Mouse (Mus musculus): Measurements from ENCODE around the gene Gabbr2.
A peak's percentile ranks its signal among the peaks of the same experiment; 100 is the strongest.
"Not testable (repeated sequence)": the region's sequence is repeated elsewhere in the genome, so short reads cannot be mapped to it uniquely, and the experiment has no call there.

The Gabbr2 gene

DNA sequence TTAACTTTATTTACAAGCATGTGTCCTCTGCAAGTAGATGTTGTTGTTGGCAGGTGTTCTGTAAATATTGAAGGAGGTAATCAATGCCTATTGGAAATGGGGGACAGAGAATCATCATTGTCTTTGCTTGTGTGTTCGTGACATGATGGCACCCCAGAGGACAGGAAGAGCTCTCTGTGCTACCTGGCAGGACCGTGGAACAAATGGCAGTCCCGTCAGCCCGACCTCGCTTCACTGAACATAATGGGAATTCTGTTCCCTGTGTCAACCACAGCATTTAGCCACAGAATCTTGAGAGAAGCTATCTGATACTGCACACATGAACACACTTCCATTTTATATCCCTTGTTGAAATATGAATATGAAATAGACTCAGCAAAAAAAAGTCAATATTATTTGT lies 332.7 kb downstream of the Gabbr2 start:
- DNase-seq (ENCODE audit: extremely low spot score, low spot score): no peak

DNA sequence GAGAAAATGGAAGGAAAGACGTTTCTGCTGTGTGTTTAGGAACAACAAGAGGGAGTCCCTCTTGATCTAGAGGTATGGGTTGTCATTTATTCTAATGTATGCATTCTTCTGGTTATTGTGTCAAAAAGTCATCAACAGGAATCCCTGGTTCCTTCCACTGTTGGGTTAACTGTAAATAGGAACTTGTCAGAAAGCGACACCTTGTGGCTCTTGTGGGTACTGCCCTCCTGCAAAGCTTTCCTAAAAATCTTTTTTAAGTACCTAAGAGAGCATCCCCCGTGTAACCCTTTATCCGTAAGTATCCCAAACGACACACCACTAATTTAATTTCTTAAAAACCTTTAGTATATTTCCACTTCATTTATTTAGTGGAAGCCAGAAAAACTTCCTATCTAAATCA lies 334.6 kb downstream of the Gabbr2 start:
- DNase-seq (ENCODE audit: extremely low spot score, low spot score): peak; percentile 69

DNA sequence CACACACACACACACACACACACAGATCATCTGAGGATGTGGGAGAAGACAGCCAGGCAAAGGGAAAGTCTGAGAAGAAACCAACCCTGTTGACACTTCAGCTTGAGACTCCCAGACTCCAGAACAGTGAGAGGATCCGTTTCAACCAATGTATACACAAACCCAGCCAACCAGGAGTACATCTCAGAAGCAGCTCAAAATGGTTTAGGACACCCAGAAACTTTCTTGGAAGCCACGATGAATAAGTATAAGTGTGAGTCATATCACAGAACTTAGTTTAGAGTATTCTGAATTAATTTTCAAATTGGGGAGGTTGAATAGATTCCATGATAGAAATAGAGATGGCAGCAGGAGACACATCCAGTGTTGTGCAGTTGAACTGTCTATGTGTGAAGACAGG lies 335.7 kb downstream of the Gabbr2 start:
- no peak for DNase-seq (ENCODE audit: extremely low spot score, low spot score)

DNA sequence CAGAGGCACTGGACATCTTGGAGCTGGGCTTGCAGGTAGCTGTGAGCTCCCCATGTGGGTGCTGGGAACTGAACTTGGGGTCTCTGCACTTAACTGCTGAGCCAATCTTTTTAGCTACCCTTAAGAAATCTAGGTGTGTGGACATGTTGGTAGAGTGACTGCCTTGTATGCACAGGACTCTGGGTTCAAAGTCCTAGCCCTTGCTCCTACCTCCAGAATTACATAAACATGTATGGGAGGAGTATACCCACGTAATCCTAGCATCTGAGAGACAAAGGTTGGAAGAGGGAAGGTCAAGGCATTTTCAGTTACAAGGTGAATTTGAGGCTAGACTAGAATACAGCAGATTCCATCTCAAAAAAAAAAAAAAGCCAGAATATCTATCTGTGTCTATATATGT lies 336.4 kb downstream of the Gabbr2 start:
- DNase-seq (ENCODE audit: extremely low spot score, low spot score): no peak

DNA sequence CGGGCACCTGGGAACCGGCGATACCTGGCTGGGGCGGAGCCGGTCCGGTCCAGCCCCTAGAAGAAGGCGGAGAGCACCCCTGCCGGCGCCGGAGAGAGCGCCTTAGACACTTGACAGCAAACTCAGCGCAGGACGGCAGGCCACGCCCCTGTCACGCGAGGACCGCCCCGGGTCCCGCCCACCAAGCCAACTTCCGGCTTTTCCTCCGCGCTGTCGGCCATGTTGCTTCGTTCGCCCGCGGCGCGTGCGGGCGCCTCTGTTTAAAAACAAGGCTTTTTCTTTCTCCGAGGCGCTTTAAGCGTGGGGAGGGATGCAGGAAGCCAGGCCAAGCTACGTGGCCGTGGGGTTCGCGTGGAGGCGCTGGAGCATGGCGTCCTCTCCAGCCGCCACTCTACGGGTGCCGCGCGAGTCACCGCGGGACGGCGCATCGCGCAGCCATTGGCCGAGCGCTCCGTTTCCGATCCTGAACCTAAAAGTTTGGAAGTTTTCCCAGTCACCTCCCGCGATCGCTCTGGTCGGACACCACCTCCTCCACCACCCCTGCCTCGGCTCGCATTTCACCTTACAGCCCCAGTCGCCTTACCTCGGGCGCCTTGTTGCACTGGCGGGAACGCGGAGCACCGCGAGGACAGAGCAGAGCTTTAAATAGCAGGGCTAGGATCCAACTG lies 341.5 kb downstream of the Gabbr2 start, which contains the start of gene Tbc1d2:
Gene Tbc1d2, minus strand, starts transcription at position 124 of the 668 bp plus-strand sequence.
- peak; percentile 95 for DNase-seq (ENCODE audit: extremely low spot score, low spot score)

DNA sequence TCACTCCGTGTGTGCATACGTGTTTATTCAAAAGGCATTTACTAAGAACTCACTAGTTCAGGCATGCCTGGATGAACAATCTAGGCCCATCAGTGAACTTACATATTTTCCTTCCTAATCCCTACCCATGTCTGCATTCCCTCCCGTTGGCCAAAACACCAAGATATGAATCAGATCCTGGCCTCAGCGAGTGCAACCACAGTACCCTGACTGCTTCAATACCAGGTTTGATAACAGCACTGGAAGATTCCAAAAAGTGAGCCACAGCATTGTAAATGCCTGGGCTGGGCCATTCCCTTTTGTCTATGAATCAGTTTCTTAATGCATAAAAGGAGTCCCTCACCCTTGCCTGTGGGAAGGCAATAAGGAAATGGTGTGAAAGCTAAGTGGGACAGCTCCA lies 342.5 kb downstream of the Gabbr2 start:
- DNase-seq (ENCODE audit: extremely low spot score, low spot score): no peak

DNA sequence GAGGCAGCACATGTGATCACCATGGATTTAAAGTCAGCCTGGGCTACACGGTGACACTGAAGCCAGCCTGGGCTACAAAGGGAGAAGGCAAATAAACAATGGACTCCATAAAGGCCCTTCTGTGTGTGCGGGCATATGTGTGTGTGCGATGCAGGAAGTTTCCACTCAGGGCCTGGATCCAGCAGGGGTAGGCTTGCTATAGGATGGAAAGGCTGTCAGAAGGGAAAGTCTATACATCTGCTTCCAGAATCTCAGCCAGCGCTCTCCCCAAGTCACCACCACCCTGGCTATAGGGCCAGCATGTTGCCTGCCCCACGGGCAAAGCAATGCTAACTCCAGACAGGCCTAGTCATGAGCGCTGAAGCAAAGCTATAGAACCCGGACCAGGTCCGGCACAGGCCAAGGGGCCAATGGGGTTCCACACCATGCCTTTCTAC lies 348.0 kb downstream of the Gabbr2 start:
- DNase-seq (ENCODE audit: extremely low spot score, low spot score): no peak

DNA sequence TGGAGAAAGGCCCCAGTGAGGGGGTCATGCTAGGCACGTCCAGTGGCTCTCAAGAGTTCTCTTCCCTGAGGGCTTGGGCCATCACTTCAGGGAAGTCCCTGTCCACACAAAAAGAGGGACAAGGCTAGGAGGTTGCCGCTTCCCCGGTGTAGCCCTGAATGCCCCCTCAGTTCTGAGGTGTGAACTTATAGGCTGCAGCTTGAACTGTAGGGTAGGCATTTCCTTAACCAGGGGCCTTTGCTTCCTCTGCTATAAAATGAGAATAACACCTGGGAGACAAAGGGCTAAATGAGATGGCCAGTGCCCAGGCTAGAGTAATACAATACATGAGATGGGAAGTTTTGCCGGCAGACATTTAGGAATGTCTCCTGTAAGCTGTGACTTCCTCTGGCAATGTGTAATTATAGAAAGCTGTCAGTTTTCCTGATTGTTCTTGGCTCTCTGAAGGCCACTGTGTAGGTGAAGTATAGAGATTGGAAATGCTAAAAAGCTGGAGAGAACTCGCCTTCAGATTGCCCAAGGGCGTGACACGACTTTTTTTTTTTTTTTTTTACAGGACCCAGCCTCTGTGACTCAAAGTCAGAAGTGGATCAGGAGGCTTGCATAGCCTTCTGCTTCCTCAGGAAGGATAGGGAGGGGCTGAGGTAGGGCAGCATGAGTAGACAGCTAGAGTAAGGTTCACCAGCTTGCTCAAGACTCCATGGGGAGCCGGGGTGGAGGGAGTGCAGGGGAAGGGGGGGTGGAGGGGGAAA lies 348.6 kb downstream of the Gabbr2 start:
- no peak for DNase-seq (ENCODE audit: extremely low spot score, low spot score)

DNA sequence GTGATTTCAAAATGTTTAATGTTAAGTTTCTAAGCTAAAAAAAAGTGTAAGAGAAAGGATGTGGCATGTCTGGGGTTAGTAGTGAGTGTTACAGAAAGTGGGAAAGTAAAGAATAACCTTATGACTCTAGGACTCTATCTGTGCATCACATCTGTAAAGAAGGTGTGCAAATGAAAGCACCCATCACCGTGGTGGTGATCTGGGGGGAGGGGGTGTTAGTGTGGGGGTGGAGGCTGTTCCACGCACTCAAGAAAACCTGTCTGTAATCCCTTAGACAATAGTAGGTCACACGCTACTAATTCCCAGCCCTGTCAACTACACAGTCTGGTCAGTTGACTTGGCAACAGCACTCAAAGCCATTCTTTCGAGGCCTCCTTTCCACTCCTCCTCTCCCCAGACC lies 350.4 kb downstream of the Gabbr2 start:
- DNase-seq (ENCODE audit: extremely low spot score, low spot score): no peak

DNA sequence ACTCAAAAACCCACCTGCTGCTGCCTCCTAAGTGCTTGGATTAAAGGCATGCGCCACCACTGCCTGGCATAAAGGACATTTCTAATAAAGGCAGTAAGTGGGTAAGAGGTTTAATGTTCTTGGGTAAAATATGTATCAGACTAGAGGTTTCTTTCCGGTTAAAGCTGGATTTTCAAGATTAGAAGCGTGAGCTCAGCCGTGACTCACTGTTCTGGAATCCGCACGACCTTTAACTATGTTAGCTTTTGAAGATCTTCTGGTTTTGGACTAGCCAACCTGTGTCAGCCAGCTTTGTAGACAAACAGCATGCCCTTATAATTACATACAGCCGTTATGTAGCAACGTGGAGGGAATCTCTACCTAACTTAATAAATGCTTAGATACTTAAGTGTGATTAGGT lies 351.8 kb downstream of the Gabbr2 start:
- DNase-seq (ENCODE audit: extremely low spot score, low spot score): no peak

DNA sequence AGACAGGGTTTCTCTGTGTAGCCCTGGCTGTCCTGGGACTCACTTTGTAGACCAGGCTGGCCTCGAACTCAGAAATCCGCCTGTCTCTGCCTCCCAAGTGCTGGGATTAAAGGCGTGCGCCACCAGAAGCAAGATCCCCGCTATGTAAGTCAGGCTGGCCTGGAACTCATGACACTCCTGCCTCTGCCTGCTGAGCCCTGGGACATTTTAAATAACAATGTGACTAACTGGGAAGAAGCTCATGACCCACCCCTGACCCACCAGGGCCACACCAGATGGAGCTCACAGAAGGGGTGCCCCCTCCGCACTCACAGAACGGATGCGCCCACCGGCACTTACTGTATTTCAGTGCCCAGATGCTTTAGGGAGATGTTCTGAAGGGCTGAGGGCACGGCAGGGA lies 354.4 kb downstream of the Gabbr2 start:
- not testable (repeated sequence) for DNase-seq (ENCODE audit: extremely low spot score, low spot score)

DNA sequence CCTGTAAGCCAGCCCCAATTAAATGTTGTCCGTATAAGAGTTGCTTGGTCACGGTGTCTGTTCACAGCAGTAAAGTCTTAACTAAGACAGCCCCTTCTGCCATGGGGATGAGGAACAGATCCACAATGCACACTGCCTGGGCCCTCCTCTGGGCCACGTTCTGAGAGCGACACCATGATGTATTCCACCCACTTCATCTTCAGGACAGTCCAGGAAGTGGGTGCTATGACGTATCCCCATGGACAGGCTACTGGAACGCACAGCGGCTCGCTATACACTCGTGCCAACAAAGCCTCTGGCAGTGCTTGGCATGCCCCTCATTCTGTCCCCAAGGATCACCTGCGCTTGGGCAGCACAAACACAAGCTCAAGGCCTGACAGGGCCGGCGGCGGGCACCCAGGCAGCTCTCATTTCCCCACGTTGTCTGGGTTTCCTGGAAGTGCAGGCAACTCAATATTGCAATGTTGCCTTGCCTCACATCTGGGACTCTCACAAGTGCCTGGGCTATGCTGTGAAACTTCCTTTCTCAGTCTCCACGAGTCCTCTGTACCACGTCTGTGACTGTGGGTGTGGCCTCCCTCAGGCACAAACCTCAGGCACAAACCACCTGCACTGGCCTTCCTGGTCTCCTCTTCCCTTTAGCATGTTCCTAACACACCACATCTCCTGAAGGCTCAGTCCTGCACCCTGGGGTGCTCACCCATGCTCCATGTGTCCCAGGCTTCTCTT lies 355.8 kb downstream of the Gabbr2 start:
- no peak for DNase-seq (ENCODE audit: extremely low spot score, low spot score)

DNA sequence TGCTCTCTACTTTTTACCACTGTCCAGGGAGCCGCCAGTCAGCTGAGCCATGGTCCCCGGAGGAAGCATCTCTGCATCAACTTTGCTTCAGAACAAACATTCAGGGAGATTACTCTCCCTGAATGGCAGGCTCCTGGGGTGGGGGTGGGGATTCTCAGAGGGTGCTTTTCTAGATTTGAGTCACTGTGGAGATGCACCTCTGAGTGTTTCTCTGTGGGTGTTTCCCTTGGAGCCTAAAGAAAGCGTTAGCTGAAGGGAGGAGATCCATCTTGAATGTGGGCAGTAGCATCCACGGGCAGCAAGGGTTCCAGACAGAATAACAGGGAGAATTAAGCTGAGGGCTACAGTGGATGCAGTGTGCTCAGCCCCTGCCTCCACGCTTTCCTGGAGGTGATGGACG lies 356.8 kb downstream of the Gabbr2 start:
- DNase-seq (ENCODE audit: extremely low spot score, low spot score): no peak

DNA sequence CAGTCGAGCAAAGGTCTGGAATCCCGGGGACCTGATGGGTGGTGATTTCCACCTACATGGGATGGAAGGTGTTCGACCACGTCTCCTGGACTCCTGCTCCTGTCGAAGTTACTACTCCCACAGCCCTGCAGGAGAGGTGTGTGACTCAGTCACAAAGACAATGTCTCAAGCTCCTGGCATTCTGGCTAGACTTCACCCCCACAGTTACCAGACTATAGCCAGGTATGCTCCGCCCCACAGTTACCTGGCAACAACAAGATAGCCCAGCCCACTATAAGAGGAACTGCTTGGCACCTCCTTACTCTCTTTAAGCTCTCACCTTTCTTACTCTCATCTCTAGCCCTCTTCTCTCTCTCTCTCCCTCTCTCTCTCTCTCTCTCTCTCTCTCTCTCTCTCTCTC lies 358.1 kb downstream of the Gabbr2 start:
- DNase-seq (ENCODE audit: extremely low spot score, low spot score): not testable (repeated sequence)

DNA sequence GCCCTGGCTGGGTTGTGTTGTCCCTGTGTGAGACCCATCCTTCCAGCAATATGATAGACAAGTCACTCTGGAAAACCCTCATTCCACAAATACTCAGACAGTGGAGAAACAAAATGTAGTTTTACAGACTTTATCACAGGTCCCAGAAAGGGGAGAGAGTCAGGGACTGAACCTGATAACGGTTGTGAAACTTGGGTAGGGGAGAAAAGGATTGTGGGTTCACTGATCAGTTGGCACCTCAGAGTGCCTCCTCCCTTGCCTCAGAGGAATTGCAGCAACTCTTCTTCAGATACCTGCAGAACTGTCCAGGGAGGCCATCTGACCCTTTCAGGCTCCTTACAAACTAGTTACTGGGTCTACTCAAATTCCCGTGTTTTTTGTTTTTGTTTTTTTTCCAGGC lies 359.2 kb downstream of the Gabbr2 start:
- no peak for DNase-seq (ENCODE audit: extremely low spot score, low spot score)

DNA sequence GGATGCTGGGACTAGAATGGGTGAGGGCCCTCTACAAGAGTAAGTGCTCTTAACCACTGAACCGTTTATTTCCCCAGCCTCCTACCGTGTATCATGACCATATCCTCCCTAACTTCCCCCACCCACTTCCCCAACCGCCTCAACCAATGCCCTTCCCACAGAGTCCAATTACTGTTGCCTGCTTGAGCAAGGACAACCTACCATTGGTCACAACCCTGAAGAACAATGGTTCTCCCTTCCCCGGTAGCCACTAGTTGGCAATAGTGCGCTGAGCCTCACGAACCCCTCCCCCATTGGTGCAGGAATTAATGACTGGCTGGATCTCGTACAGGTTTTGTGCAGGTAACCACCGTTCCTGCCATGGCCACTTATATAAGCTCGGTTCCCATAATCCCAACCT lies 361.3 kb downstream of the Gabbr2 start:
- no peak for DNase-seq (ENCODE audit: extremely low spot score, low spot score)

DNA sequence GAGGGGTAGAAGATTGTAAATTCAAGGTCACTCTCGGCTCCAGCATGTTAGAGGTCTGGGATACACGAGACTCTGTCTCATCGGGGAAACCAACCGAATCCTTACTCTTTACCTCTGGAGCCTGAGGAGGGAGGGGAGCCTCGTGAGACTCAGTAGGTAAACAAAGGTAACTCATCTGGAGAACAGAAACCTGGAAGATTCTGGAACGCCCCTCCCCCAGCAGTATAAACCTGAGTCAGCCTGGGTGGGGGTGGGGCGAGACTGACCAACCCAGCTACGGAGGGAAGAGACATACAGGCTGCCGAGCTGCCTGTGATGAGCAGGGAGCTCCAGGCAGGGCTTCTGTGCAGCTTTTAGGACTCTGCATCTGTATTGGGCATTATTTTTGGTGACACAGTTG lies 362.8 kb downstream of the Gabbr2 start:
- no peak for DNase-seq (ENCODE audit: extremely low spot score, low spot score)

DNA sequence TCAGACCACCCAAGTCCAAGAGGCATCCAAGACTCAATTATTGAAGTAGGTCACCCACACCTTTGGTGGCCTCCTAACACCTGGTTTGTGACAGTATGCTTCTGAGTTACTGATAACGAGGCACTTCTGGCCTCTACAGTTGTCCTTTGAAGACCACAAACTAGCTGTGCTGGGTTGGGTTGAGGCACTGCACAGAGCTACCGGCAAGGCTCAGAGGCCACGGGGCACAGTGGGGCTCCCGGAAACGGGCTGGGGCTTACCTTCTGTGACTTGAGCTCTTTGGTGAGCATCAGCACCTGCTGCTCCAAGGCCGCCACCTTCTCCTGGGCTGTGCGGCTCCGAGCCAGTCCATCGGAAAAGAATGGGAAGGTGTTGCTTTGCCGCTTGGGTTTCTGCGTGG lies 363.6 kb downstream of the Gabbr2 start:
- DNase-seq (ENCODE audit: extremely low spot score, low spot score): no peak

DNA sequence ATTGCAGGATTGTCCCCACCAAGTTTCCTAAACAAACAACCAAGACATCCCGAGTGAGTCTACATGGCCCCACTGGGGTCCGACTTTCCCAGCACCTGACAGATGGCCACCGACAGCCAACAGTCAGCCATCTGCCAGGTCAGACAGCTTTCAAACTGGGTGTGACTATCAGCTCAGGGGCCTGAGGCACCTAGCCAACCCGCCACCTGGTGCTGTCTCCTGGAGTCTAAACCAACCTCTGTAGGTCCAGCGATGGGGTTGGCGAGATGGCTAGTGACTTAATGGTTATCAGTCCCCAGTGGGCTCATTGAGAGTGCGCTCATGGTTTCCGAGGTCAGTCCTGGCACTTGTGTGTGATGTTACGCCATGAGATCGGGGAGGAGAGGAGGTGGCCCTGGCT lies 366.6 kb downstream of the Gabbr2 start:
- no peak for DNase-seq (ENCODE audit: extremely low spot score, low spot score)

DNA sequence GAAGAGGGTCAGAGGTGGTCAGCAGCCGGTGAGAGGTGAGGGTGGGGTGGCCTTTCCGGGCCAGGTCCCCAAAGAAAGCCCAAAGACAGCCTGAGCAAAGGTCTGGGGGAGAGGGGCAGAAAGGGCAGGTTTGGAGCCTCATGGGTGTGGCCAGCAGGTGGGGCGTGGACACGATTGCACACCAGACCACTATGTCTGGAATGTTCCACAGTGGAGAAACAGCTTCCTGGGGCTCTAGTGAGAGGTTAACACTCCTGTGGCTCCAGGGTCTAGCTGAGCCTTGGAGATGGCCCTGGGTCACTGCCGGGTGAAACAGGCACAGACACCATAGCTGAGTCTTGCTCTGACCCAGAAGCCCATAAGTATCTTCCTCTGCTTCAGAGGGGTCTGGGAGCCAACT lies 368.7 kb downstream of the Gabbr2 start:
- DNase-seq (ENCODE audit: extremely low spot score, low spot score): no peak

DNA sequence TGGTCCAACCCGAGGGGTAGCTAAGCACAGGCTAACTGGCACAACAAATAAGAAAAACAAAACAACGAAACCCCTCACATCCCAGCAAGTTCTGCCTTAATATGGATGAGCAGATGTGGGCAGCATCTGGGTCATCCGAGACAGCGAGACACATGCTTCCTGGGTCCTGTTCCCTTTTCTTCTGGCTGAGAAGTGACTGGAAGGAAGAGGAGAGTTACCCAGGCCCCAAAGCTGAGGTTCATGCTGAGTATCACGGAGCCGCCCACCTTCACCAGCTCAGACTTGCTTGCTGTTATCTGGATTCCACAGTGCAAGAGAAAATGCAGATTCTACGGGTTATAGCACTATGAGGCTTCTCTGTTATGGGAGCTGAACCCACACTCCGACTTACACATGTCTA lies 370.7 kb downstream of the Gabbr2 start:
- DNase-seq (ENCODE audit: extremely low spot score, low spot score): no peak

DNA sequence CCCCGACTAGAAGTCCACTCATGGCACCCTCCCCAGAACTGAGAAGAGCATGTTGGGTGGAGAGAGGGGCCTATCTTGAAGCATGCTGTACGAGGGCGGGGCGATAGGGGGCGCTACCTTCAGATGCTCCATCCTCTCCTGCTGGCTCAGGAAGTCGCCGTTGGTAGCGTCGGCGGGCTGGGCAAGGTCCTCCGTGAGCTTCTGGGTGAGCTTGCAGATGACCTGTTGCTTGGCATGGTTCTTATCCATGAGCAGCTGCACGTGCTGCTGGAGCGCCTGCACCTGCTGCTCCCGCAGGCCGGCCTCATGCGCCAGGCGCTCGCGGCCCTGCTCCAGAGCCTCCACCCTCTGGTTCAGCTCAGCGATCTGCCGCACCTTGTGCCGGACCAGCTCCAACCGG lies 371.3 kb downstream of the Gabbr2 start:
- peak; percentile 51 for DNase-seq (ENCODE audit: extremely low spot score, low spot score)

Data from neural tube, embryonic 10.5 days (tissue).